Mouse (Mus musculus): ENCODE data around the gene Rftn1. TPM values are rescaled to one million over a fixed set of nuclear protein-coding genes. Genes with fewer than 3 reads are reported as not detected.

Gene Rftn1
- total and polyA plus RNA-seq, 3 experiments = 41.5 to 50.5 (median 49.4) TPM

DNA sequence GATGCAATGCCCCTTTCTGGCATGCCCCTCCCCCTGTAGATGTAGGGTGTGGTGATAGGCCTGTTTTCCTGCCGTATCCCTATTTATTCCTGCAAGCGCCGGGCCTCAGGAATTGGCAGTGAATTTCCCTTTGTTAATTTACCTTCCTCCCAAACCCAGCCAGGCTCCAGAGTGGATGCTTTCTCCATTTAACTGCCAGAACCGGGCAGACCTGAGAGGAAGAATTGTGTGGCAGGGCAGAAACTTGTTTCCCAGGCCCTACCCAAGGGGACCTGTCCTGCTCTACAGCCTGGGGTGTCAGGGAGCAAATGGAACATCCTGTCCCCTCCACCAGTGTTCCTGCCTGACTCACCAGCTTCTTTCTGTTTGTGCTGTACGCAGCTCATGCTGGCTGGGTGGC is 34.2 kb upstream of the Rftn1 start:
- Histone ChIP-seq H3K27me3 (ENCODE audit: control insufficient read depth, insufficient read depth, low read length) (no peaks in the 10 kb centered on the region), H3K27ac (peak overlapping the region; percentile 71), H3K79me2 (replicated peaks; ENCODE audit: control insufficient read depth, insufficient read depth, low read length) (no peaks in the 10 kb centered on the region), H3K4me1 (ENCODE audit: control insufficient read depth, insufficient read depth, low read length) (peaks cover 4% of the 10 kb centered on the region), H3K4me3 (no peak overlapping the region), H3K9ac (ENCODE audit: low read depth, low read length) (0 out of 2 replicates have a peak overlapping the region, but pooled peaks have one; percentile 32), H3K36me3 (ENCODE audit: control insufficient read depth, insufficient read depth, low read length) (no peaks in the 10 kb centered on the region)
- 51% methylated on average over 5 of the region's 5 CpGs for WGBS
- peak; percentile 41 to 48 for DNase-seq
- intact Hi-C loops (cut with DNase I) = no loop called here
- 0 out of 2 replicates have a peak, but pooled peaks have one; percentile 43 for TF ChIP-seq EP300 (IDR thresholded peaks at IDR 0.05; ENCODE audit: insufficient read depth, low read depth, low read length)
- no peak for TF ChIP-seq POLR2A (IDR thresholded peaks at IDR 0.05; ENCODE audit: insufficient read depth, low read depth, low read length)

DNA sequence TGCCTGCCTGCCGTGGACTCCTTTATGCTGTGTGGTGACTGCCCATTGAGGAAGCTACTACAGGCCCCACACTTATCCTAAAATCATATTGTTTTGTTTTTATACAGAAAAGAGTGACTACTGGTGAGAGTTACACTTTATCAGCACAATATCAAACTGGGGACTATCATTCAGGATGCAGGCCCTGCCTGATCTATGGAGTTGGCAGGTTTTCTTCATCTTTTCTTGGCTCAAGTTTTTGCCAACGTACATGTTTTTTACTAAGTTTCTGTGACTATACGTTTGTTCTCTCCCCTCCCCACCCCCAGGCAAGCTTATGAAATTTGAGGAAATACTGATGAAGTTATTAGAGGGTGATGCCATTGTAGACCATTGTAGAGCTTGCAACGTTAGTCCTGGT is 27.5 kb upstream of the Rftn1 start:
- 66% methylated on average over 4 of the region's 4 CpGs for WGBS
- no peaks in the 10 kb centered on the region for H3K27me3 ChIP-seq (ENCODE audit: control insufficient read depth, insufficient read depth, low read length)
- intact Hi-C loops (cut with DNase I) = loop anchor here (2.0 kb wide), 1 partner anchor 17 kb away; no protein-coding TSS in a partner anchor
- H3K9ac ChIP-seq (ENCODE audit: low read depth, low read length) = no peak overlapping the region
- no peaks in the 10 kb centered on the region; the same call in 1 of the 2 replicates for H3K4me1 ChIP-seq (ENCODE audit: control insufficient read depth, insufficient read depth, low read length)
- H3K27ac ChIP-seq = no peak overlapping the region
- no peak for TF ChIP-seq POLR2A (IDR thresholded peaks at IDR 0.05; ENCODE audit: insufficient read depth, low read depth, low read length)
- no peak for TF ChIP-seq EP300 (IDR thresholded peaks at IDR 0.05; ENCODE audit: insufficient read depth, low read depth, low read length)
- TF ChIP-seq CTCF (IDR thresholded peaks at IDR 0.05) = no peak
- no peaks in the 10 kb centered on the region for H3K79me2 ChIP-seq (replicated peaks; ENCODE audit: control insufficient read depth, insufficient read depth, low read length)
- DNase-seq = no peak
- no peaks in the 10 kb centered on the region for H3K36me3 ChIP-seq (ENCODE audit: control insufficient read depth, insufficient read depth, low read length)
- H3K4me3 ChIP-seq = no peak overlapping the region

GRCm38 (mm10) chr17:50215104-50215503 is 24.6 kb upstream of the Rftn1 start:
- H3K4me3 ChIP-seq = no peak overlapping the region
- no peaks in the 10 kb centered on the region for H3K79me2 ChIP-seq (replicated peaks; ENCODE audit: control insufficient read depth, insufficient read depth, low read length)
- TF ChIP-seq EP300 (IDR thresholded peaks at IDR 0.05; ENCODE audit: insufficient read depth, low read depth, low read length) (no peak), CTCF (IDR thresholded peaks at IDR 0.05) (no peak), POLR2A (IDR thresholded peaks at IDR 0.05; ENCODE audit: insufficient read depth, low read depth, low read length) (no peak)
- DNase-seq = no peak
- H3K36me3 ChIP-seq (ENCODE audit: control insufficient read depth, insufficient read depth, low read length) = no peaks in the 10 kb centered on the region
- intact Hi-C loops (cut with DNase I) = no loop called here
- H3K4me1 ChIP-seq (ENCODE audit: control insufficient read depth, insufficient read depth, low read length) = no peaks in the 10 kb centered on the region
- no peak overlapping the region for H3K9ac ChIP-seq (ENCODE audit: low read depth, low read length)
- H3K27ac ChIP-seq = no peak overlapping the region
- no peaks in the 10 kb centered on the region for H3K27me3 ChIP-seq (ENCODE audit: control insufficient read depth, insufficient read depth, low read length)
- 65% methylated on average over 6 of the region's 6 CpGs for WGBS

- no peak for TF ChIP-seq CTCF (IDR thresholded peaks at IDR 0.05)
- no peak for TF ChIP-seq POLR2A (IDR thresholded peaks at IDR 0.05; ENCODE audit: insufficient read depth, low read depth, low read length)
- no peak for TF ChIP-seq EP300 (IDR thresholded peaks at IDR 0.05; ENCODE audit: insufficient read depth, low read depth, low read length)
- H3K9ac ChIP-seq (ENCODE audit: low read depth, low read length) = no peak overlapping the region
- no peak overlapping the region for H3K27ac ChIP-seq
- H3K27me3 ChIP-seq (ENCODE audit: control insufficient read depth, insufficient read depth, low read length) = no peaks in the 10 kb centered on the region
- intact Hi-C loops (cut with DNase I) = no loop called here
- no peak overlapping the region for H3K4me3 ChIP-seq
- no peaks in the 10 kb centered on the region for H3K79me2 ChIP-seq (replicated peaks; ENCODE audit: control insufficient read depth, insufficient read depth, low read length)
- no peaks in the 10 kb centered on the region for H3K4me1 ChIP-seq (ENCODE audit: control insufficient read depth, insufficient read depth, low read length)
- no peaks in the 10 kb centered on the region for H3K36me3 ChIP-seq (ENCODE audit: control insufficient read depth, insufficient read depth, low read length)
- DNase-seq = no peak
- WGBS = 71% methylated on average over 4 of the region's 4 CpGs
These were observed 22.6 kb upstream of the Rftn1 start for GRCm38 (mm10) chr17:50213117-50213516.

GRCm38 (mm10) chr17:50211816-50212215 is 21.3 kb upstream of the Rftn1 start:
- WGBS = 91% methylated on average over 7 of the region's 7 CpGs
- Histone ChIP-seq H3K27me3 (ENCODE audit: control insufficient read depth, insufficient read depth, low read length) (no peaks in the 10 kb centered on the region), H3K79me2 (replicated peaks; ENCODE audit: control insufficient read depth, insufficient read depth, low read length) (no peaks in the 10 kb centered on the region), H3K27ac (no peak overlapping the region), H3K4me3 (no peak overlapping the region), H3K36me3 (ENCODE audit: control insufficient read depth, insufficient read depth, low read length) (no peaks in the 10 kb centered on the region), H3K9ac (ENCODE audit: low read depth, low read length) (no peak overlapping the region), H3K4me1 (ENCODE audit: control insufficient read depth, insufficient read depth, low read length) (no peaks in the 10 kb centered on the region)
- DNase-seq = no peak
- intact Hi-C loops (cut with DNase I) = no loop called here
- TF ChIP-seq POLR2A (IDR thresholded peaks at IDR 0.05; ENCODE audit: insufficient read depth, low read depth, low read length) = no peak

GRCm38 (mm10) chr17:50209831-50210230 is 19.4 kb upstream of the Rftn1 start:
- Histone ChIP-seq H3K4me1 (ENCODE audit: control insufficient read depth, insufficient read depth, low read length) (no peaks in the 10 kb centered on the region), H3K9ac (ENCODE audit: low read depth, low read length) (no peak overlapping the region), H3K79me2 (replicated peaks; ENCODE audit: control insufficient read depth, insufficient read depth, low read length) (no peaks in the 10 kb centered on the region), H3K4me3 (no peak overlapping the region), H3K27me3 (ENCODE audit: control insufficient read depth, insufficient read depth, low read length) (no peaks in the 10 kb centered on the region), H3K36me3 (ENCODE audit: control insufficient read depth, insufficient read depth, low read length) (no peaks in the 10 kb centered on the region), H3K27ac (no peak overlapping the region)
- no peak for TF ChIP-seq EP300 (IDR thresholded peaks at IDR 0.05; ENCODE audit: insufficient read depth, low read depth, low read length)
- TF ChIP-seq POLR2A (IDR thresholded peaks at IDR 0.05; ENCODE audit: insufficient read depth, low read depth, low read length) = no peak
- TF ChIP-seq CTCF (IDR thresholded peaks at IDR 0.05) = no peak
- DNase-seq = peak in 1 of 2 experiments; percentile 8
- intact Hi-C loops (cut with DNase I) = no loop called here
- 89% methylated on average over 6 of the region's 6 CpGs for WGBS
